Mouse (Mus musculus) Muller cell, postnatal 12 days (primary cell): ENCODE measurements around the gene Slit2.
A peak's percentile ranks its signal among the peaks of the same experiment; 100 is the strongest.

Source experiments
- DNase-seq: peaks from one replicate; pipeline ENCODE4 v3.0.0-alpha.2; 2015; ENCODE audit errors: inconsistent ontology term

The Slit2 gene

GRCm38 (mm10) chr5:47982941-47983701 lies at the start of gene Slit2:
Gene Slit2 (plus strand): TSS chr5:47983138.
- peak; percentile 94 for DNase-seq

GRCm38 (mm10) chr5:47938586-47939372 lies 44.2 kb upstream of the Slit2 start:
- DNase-seq = no peak

- DNase-seq = no peak
These were observed 26.5 kb upstream of the Slit2 start for GRCm38 (mm10) chr5:47956451-47956850.

- DNase-seq = no peak
These were observed 7.1 kb upstream of the Slit2 start for GRCm38 (mm10) chr5:47975795-47976194.

- peak; percentile 41 for DNase-seq
These were observed 3.6 kb upstream of the Slit2 start for GRCm38 (mm10) chr5:47979371-47979770.

GRCm38 (mm10) chr5:47980459-47980858 lies 2.5 kb upstream of the Slit2 start:
- no peak for DNase-seq

GRCm38 (mm10) chr5:47981951-47982350 lies 987 bp upstream of the Slit2 start:
- DNase-seq = no peak

- DNase-seq = peak; percentile 58
These were observed 1.0 kb downstream of the Slit2 start for GRCm38 (mm10) chr5:47983746-47984583.

- DNase-seq = peak; percentile 42
These were observed 1.8 kb downstream of the Slit2 start for GRCm38 (mm10) chr5:47984584-47985197.

- DNase-seq = peak; percentile 61
These were observed 2.3 kb downstream of the Slit2 start for GRCm38 (mm10) chr5:47985198-47985631.

GRCm38 (mm10) chr5:47985901-47986670 lies 3.1 kb downstream of the Slit2 start:
- peak; percentile 66 for DNase-seq

- no peak for DNase-seq
These were observed 8.0 kb downstream of the Slit2 start for GRCm38 (mm10) chr5:47990926-47991325.

- DNase-seq = peak; percentile 46
These were observed 20.9 kb downstream of the Slit2 start for GRCm38 (mm10) chr5:48003708-48004415.

- no peak for DNase-seq
These were observed 22.6 kb downstream of the Slit2 start for GRCm38 (mm10) chr5:48005533-48005932.

- no peak for DNase-seq
These were observed 23.1 kb downstream of the Slit2 start for GRCm38 (mm10) chr5:48006059-48006458.

GRCm38 (mm10) chr5:48023441-48023840 lies 40.5 kb downstream of the Slit2 start:
- DNase-seq = peak; percentile 69

- DNase-seq = no peak
These were observed 51.9 kb downstream of the Slit2 start for GRCm38 (mm10) chr5:48034875-48035274.

GRCm38 (mm10) chr5:48038033-48038432 lies 55.1 kb downstream of the Slit2 start:
- peak; percentile 33 for DNase-seq

- no peak for DNase-seq
These were observed 66.2 kb downstream of the Slit2 start for GRCm38 (mm10) chr5:48048986-48049751.
